Mouse (Mus musculus): ENCODE data around the gene Ost4. TPM values are rescaled to one million over a fixed set of nuclear protein-coding genes. Genes with fewer than 3 reads are reported as not detected.

Gene Ost4
- polyA plus RNA-seq, 1 experiment from 2014 or later = 397 TPM

GRCm38 (mm10) chr5:30943004-30943403 lies 35.4 kb upstream of the Ost4 start:
- Histone ChIP-seq H3K9me3 (no peaks in the 10 kb centered on the region), H3K36me3 (replicated peaks) (no peaks in the 10 kb centered on the region), H3K27ac (no peak overlapping the region), H3K27me3 (ENCODE audit: poor library complexity, severe bottlenecking) (peaks cover 40% of the 10 kb centered on the region), H3K4me1 (peaks cover 18% of the 10 kb centered on the region), H3K4me3 (no peak overlapping the region)
- DNase-seq (ENCODE audit: extremely low spot score, low spot score) = no peak
- 91% methylated on average over 2 of the region's 2 CpGs for WGBS

- H3K27me3 ChIP-seq (ENCODE audit: poor library complexity, severe bottlenecking) = no peaks in the 10 kb centered on the region
- 93% methylated on average over 5 of the region's 5 CpGs for WGBS
- H3K4me3 ChIP-seq = no peak overlapping the region
- no peak for DNase-seq (ENCODE audit: extremely low spot score, low spot score)
- H3K9me3 ChIP-seq = no peaks in the 10 kb centered on the region
- no peak overlapping the region for H3K27ac ChIP-seq
- no peaks in the 10 kb centered on the region for H3K36me3 ChIP-seq (replicated peaks)
- H3K4me1 ChIP-seq = no peaks in the 10 kb centered on the region
These were observed 27.3 kb upstream of the Ost4 start for GRCm38 (mm10) chr5:30934725-30935461.

GRCm38 (mm10) chr5:30933705-30934104 lies 26.1 kb upstream of the Ost4 start:
- WGBS = 78% methylated on average over 5 of the region's 5 CpGs
- Histone ChIP-seq H3K4me3 (no peak overlapping the region), H3K36me3 (replicated peaks) (no peaks in the 10 kb centered on the region), H3K4me1 (no peaks in the 10 kb centered on the region), H3K27ac (no peak overlapping the region), H3K9me3 (no peaks in the 10 kb centered on the region), H3K27me3 (ENCODE audit: poor library complexity, severe bottlenecking) (no peaks in the 10 kb centered on the region)
- DNase-seq (ENCODE audit: extremely low spot score, low spot score) = no peak

GRCm38 (mm10) chr5:30931378-30931777 lies 23.8 kb upstream of the Ost4 start:
- H3K9me3 ChIP-seq = no peaks in the 10 kb centered on the region
- H3K27ac ChIP-seq = no peak overlapping the region
- 87% methylated on average over 4 of the region's 4 CpGs for WGBS

GRCm38 (mm10) chr5:30930846-30931245 lies 23.3 kb upstream of the Ost4 start:
- H3K27ac ChIP-seq = no peak overlapping the region
- no peak for DNase-seq (ENCODE audit: extremely low spot score, low spot score)
- 0 out of 2 replicates have a peak, but pooled peaks cover 6% of the 10 kb centered on the region for H3K4me1 ChIP-seq
- no peaks in the 10 kb centered on the region for H3K36me3 ChIP-seq (replicated peaks)
- no peaks in the 10 kb centered on the region for H3K9me3 ChIP-seq
- 89% methylated on average over 6 of the region's 6 CpGs for WGBS
- H3K27me3 ChIP-seq (ENCODE audit: poor library complexity, severe bottlenecking) = no peaks in the 10 kb centered on the region
- H3K4me3 ChIP-seq = no peak overlapping the region

More at GRCm38 (mm10) chr5:30931378-30931777, 23.8 kb upstream of the Ost4 start:
- H3K27me3 ChIP-seq (ENCODE audit: poor library complexity, severe bottlenecking) = no peaks in the 10 kb centered on the region
- H3K4me3 ChIP-seq = no peak overlapping the region
- H3K4me1 ChIP-seq = 0 out of 2 replicates have a peak, but pooled peaks cover 6% of the 10 kb centered on the region
- H3K36me3 ChIP-seq (replicated peaks) = no peaks in the 10 kb centered on the region
- no peak for DNase-seq (ENCODE audit: extremely low spot score, low spot score)

GRCm38 (mm10) chr5:30930121-30930520 lies 22.5 kb upstream of the Ost4 start:
- Histone ChIP-seq H3K4me1 (0 out of 2 replicates have a peak, but pooled peaks cover 6% of the 10 kb centered on the region), H3K27ac (no peak overlapping the region), H3K27me3 (ENCODE audit: poor library complexity, severe bottlenecking) (no peaks in the 10 kb centered on the region), H3K9me3 (no peaks in the 10 kb centered on the region), H3K4me3 (no peak overlapping the region), H3K36me3 (replicated peaks) (no peaks in the 10 kb centered on the region)
- 50% methylated on average over 4 of the region's 4 CpGs for WGBS
- no peak for DNase-seq (ENCODE audit: extremely low spot score, low spot score)

- no peaks in the 10 kb centered on the region for H3K9me3 ChIP-seq
- H3K4me3 ChIP-seq = no peak overlapping the region; the same call in 1 of the 2 replicates
- H3K4me1 ChIP-seq = peaks cover 8% of the 10 kb centered on the region
- no peak for DNase-seq (ENCODE audit: extremely low spot score, low spot score)
- WGBS = 44% methylated on average over 7 of the region's 7 CpGs
- peak overlapping the region; percentile 40 for H3K27ac ChIP-seq
- no peaks in the 10 kb centered on the region for H3K36me3 ChIP-seq (replicated peaks)
- 0 out of 2 replicates have a peak, but pooled peaks cover under 1% of the 10 kb centered on the region for H3K27me3 ChIP-seq (ENCODE audit: poor library complexity, severe bottlenecking)
These were observed 20.4 kb upstream of the Ost4 start for GRCm38 (mm10) chr5:30927945-30928529.

GRCm38 (mm10) chr5:30926073-30926472 lies 18.5 kb upstream of the Ost4 start:
- Histone ChIP-seq H3K36me3 (replicated peaks) (no peaks in the 10 kb centered on the region), H3K4me1 (peaks cover 27% of the 10 kb centered on the region), H3K4me3 (no peak overlapping the region), H3K27ac (no peak overlapping the region), H3K9me3 (no peaks in the 10 kb centered on the region), H3K27me3 (ENCODE audit: poor library complexity, severe bottlenecking) (peaks cover 6% of the 10 kb centered on the region; the same call in 1 of the 2 replicates)
- DNase-seq (ENCODE audit: extremely low spot score, low spot score) = no peak
- WGBS = 87% methylated on average over 2 of the region's 2 CpGs

GRCm38 (mm10) chr5:30925217-30925616 lies 17.6 kb upstream of the Ost4 start:
- H3K9me3 ChIP-seq = no peaks in the 10 kb centered on the region
- H3K27ac ChIP-seq = no peak overlapping the region
- H3K4me3 ChIP-seq = no peak overlapping the region
- 91% methylated on average over 5 of the region's 5 CpGs for WGBS
- H3K36me3 ChIP-seq (replicated peaks) = peaks cover 4% of the 10 kb centered on the region; the same call in 1 of the 2 replicates
- H3K4me1 ChIP-seq = peaks cover 35% of the 10 kb centered on the region
- no peak for DNase-seq (ENCODE audit: extremely low spot score, low spot score)
- peaks cover 6% of the 10 kb centered on the region; the same call in 1 of the 2 replicates for H3K27me3 ChIP-seq (ENCODE audit: poor library complexity, severe bottlenecking)

- Histone ChIP-seq H3K36me3 (replicated peaks) (peaks cover 10% of the 10 kb centered on the region), H3K27me3 (ENCODE audit: poor library complexity, severe bottlenecking) (peaks cover 6% of the 10 kb centered on the region), H3K4me1 (peaks cover 41% of the 10 kb centered on the region), H3K4me3 (no peak overlapping the region), H3K27ac (no peak overlapping the region), H3K9me3 (no peaks in the 10 kb centered on the region)
- WGBS = 80% methylated on average over 8 of the region's 8 CpGs
- no peak for DNase-seq (ENCODE audit: extremely low spot score, low spot score)
These were observed 17.0 kb upstream of the Ost4 start for GRCm38 (mm10) chr5:30924614-30925013.

- H3K36me3 ChIP-seq (replicated peaks) = peaks cover 25% of the 10 kb centered on the region
- peaks cover 49% of the 10 kb centered on the region for H3K4me1 ChIP-seq
- no peak overlapping the region for H3K27ac ChIP-seq
- WGBS = 88% methylated on average over 6 of the region's 6 CpGs
- no peak for DNase-seq (ENCODE audit: extremely low spot score, low spot score)
- H3K27me3 ChIP-seq (ENCODE audit: poor library complexity, severe bottlenecking) = peaks cover 6% of the 10 kb centered on the region
- no peaks in the 10 kb centered on the region for H3K9me3 ChIP-seq
- peak overlapping the region; percentile 62; the same call in 1 of the 2 replicates for H3K4me3 ChIP-seq
These were observed 15.5 kb upstream of the Ost4 start for GRCm38 (mm10) chr5:30923119-30923518.

GRCm38 (mm10) chr5:30922581-30923041 lies 15.0 kb upstream of the Ost4 start:
- Histone ChIP-seq H3K36me3 (replicated peaks) (peaks cover 30% of the 10 kb centered on the region), H3K4me3 (peak overlapping the region; percentile 62; the same call in 1 of the 2 replicates), H3K9me3 (no peaks in the 10 kb centered on the region), H3K27ac (0 out of 2 replicates have a peak overlapping the region, but pooled peaks have one; percentile 87), H3K4me1 (peaks cover 49% of the 10 kb centered on the region), H3K27me3 (ENCODE audit: poor library complexity, severe bottlenecking) (peaks cover 6% of the 10 kb centered on the region)
- whole genome bisulfite sequencing = 79% methylated on average over 10 of the region's 10 CpGs
- no peak for DNase-seq (ENCODE audit: extremely low spot score, low spot score)

Data from forebrain, embryonic 10.5 days (tissue).